Mouse (Mus musculus): ENCODE results near the gene Mansc4. TPM values are rescaled to one million over a fixed set of nuclear protein-coding genes. Genes with fewer than 3 reads are reported as not detected.

The Mansc4 gene
- polyA plus RNA-seq (2014; fragmentation: Nextera tagmentation; extraction: Ambion mirVana), result 2.6 and 3.0 TPM in 2 replicates

DNA sequence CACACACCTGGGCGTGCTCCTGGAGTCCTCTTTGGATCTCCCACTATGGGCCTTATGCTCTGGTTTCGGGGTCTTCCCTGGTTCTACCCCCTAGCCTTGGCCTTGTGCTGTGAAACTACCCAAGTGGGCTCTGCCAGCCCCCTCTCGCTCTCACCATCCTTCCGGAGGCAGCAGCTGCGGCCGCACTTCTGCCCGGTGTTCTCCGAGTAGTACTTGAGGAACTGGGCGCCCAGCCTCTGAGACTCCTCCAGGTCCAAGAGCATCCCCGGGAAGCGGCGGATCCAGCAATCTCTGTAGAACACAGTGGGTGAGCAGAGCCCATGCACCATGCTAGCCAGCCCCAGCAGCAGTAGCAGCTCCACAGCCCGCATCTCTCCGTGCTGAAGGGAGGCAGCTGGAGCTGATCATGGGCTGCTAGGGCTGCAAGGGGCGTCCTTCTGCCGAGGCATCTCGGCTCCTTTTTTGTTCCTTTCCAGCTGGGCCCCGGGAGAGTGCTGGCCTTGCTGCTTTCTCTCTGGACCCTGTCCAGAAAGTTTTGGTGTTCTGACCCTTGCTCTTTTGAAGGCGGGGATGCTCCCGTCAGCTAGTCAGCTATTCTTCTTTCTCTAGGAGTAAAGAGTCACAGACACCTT lies at the start of gene Mansc4:
Gene Mansc4, minus strand, starts transcription at position 439 of the 632 bp plus-strand sequence.
- H3K9me3 ChIP-seq (ENCODE audit: control insufficient read depth, low read length), result no peaks in the 10 kb centered on the region
- H3K27ac ChIP-seq (ENCODE audit: low read depth), result peak within 1 kb of the TSS; percentile 59
- H3K27me3 ChIP-seq (replicated peaks; ENCODE audit: control insufficient read depth, insufficient read depth, low read length), result no peaks in the 10 kb centered on the region
- H3K9ac ChIP-seq (ENCODE audit: low read length), result peak within 1 kb of the TSS; percentile 30; the same call in 1 of the 2 replicates
- DNase-seq (ENCODE audit: low spot score), result peak; percentile 69
- H3K36me3 ChIP-seq (ENCODE audit: control insufficient read depth, insufficient read depth, low read length), result no peaks in the 10 kb centered on the region
- H3K4me2 ChIP-seq (ENCODE audit: low read length), result peak within 1 kb of the TSS; percentile 50
- H3K4me1 ChIP-seq (replicated peaks; ENCODE audit: control insufficient read depth, insufficient read depth, low read length), result peaks cover 17% of the 10 kb centered on the region
- WGBS, result 9% methylated on average over 20 of the region's 20 CpGs
- no peak for ATAC-seq (replicated peaks; ENCODE audit: low FRiP score, low TSS enrichment, low read depth)
- H3K4me3 ChIP-seq (ENCODE audit: low read depth, low read length), result peak within 1 kb of the TSS; percentile 17

DNA sequence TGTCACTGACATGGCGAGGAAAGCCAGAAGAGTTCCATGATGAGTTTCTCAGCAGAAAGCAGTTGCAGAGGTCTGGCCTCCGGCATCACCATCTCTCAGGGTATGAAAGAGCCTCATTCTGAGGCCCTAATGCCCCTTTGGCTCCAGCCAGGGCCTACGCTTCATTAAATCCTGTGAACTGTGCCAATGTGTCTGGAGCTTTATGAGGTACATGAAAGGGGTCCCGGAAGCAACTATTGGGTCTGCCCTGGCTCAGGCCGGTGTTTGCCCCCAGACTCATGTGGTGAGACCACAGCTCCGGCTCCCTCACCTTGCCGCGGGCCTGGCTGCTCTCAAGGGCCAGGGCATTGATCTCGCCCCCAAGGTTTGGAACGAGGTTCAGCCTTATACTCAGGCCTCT lies 40.4 kb upstream of the Mansc4 start:
- Histone ChIP-seq H3K4me3 (ENCODE audit: low read depth, low read length) (no peak overlapping the region), H3K36me3 (ENCODE audit: control insufficient read depth, insufficient read depth, low read length) (no peaks in the 10 kb centered on the region), H3K4me2 (ENCODE audit: low read length) (no peak overlapping the region), H3K9me3 (ENCODE audit: control insufficient read depth, low read length) (no peaks in the 10 kb centered on the region), H3K9ac (ENCODE audit: low read length) (no peak overlapping the region), H3K27ac (ENCODE audit: low read depth) (no peak overlapping the region), H3K4me1 (replicated peaks; ENCODE audit: control insufficient read depth, insufficient read depth, low read length) (no peaks in the 10 kb centered on the region), H3K27me3 (replicated peaks; ENCODE audit: control insufficient read depth, insufficient read depth, low read length) (no peaks in the 10 kb centered on the region)
- 92% methylated on average over 10 of the region's 10 CpGs for WGBS
- no peak for ATAC-seq (replicated peaks; ENCODE audit: low FRiP score, low TSS enrichment, low read depth)
- DNase-seq (ENCODE audit: low spot score), result no peak

DNA sequence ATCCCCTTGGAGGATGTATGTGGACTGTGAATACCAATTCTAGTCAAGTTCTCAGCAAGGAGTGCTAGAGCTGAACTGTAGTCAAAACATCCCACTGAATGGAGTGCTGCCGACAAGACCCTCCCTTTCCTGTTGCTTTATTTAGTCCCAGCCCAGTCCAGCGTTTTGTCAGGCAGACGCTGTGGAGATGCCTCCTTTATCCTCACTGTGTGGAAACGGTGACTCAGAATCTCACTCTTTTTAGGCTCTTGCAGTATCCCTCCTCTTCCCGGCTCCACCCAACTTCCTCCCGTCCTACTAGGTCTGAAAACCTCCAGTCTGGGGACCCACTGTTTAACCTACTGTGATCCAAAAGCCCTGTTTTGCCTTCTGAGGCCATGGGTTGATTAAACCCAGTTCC lies 34.5 kb upstream of the Mansc4 start:
- Histone ChIP-seq H3K4me3 (ENCODE audit: low read depth, low read length) (no peak overlapping the region), H3K4me2 (ENCODE audit: low read length) (no peak overlapping the region), H3K36me3 (ENCODE audit: control insufficient read depth, insufficient read depth, low read length) (no peaks in the 10 kb centered on the region), H3K27me3 (replicated peaks; ENCODE audit: control insufficient read depth, insufficient read depth, low read length) (no peaks in the 10 kb centered on the region), H3K27ac (ENCODE audit: low read depth) (no peak overlapping the region), H3K9ac (ENCODE audit: low read length) (no peak overlapping the region), H3K9me3 (ENCODE audit: control insufficient read depth, low read length) (no peaks in the 10 kb centered on the region), H3K4me1 (replicated peaks; ENCODE audit: control insufficient read depth, insufficient read depth, low read length) (no peaks in the 10 kb centered on the region)
- ATAC-seq (replicated peaks; ENCODE audit: low FRiP score, low TSS enrichment, low read depth) (no peak), DNase-seq (ENCODE audit: low spot score) (no peak)
- WGBS, result 39% methylated on average over 6 of the region's 6 CpGs

DNA sequence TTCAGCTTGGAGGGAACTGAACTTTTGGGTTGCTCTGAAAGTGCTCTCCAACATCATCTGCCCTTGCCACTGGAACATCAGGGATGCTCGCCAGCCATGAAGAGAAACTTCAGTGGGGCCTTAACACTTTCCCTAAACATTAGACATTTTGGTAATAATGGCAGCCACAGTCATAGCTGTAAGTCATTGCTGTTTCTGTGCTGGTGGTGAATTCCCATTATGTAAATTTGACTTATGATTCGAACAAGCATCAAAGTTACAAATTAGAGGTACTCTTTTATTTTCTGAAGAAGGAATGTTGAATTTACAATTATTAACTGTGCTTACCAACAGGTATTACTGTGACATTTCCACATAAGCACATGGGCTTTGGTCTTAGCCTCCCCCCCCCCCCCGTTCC lies 31.4 kb upstream of the Mansc4 start:
- Histone ChIP-seq H3K27ac (ENCODE audit: low read depth) (no peak overlapping the region), H3K9me3 (ENCODE audit: control insufficient read depth, low read length) (no peaks in the 10 kb centered on the region), H3K36me3 (ENCODE audit: control insufficient read depth, insufficient read depth, low read length) (no peaks in the 10 kb centered on the region), H3K9ac (ENCODE audit: low read length) (no peak overlapping the region), H3K4me2 (ENCODE audit: low read length) (no peak overlapping the region), H3K4me1 (replicated peaks; ENCODE audit: control insufficient read depth, insufficient read depth, low read length) (no peaks in the 10 kb centered on the region), H3K27me3 (replicated peaks; ENCODE audit: control insufficient read depth, insufficient read depth, low read length) (no peaks in the 10 kb centered on the region), H3K4me3 (ENCODE audit: low read depth, low read length) (no peak overlapping the region)
- no peak for DNase-seq (ENCODE audit: low spot score)
- ATAC-seq (replicated peaks; ENCODE audit: low FRiP score, low TSS enrichment, low read depth), result no peak
- WGBS, result 82% methylated on average over 3 of the region's 3 CpGs

DNA sequence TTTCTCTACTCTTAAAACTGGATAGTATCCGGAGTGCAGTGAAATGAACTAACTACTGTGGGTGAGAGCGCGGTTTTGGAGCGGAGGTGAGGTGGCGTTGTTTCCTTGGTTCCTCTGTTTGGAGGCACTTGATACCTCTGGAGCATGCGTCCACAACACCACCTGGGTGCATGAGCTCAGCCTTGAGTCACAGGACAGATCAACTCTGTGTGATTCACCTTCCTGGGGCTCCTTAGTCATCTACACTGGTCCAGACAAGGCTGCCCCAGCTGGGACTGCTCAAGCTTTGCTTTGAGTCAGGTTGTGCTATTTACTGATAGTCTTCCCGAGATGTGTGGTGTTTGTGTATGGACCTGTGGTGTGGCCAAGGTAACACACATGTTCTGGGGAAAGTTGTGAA lies 30.9 kb upstream of the Mansc4 start:
- Histone ChIP-seq H3K4me3 (ENCODE audit: low read depth, low read length) (no peak overlapping the region), H3K9ac (ENCODE audit: low read length) (no peak overlapping the region), H3K27ac (ENCODE audit: low read depth) (no peak overlapping the region), H3K4me2 (ENCODE audit: low read length) (no peak overlapping the region), H3K4me1 (replicated peaks; ENCODE audit: control insufficient read depth, insufficient read depth, low read length) (no peaks in the 10 kb centered on the region), H3K36me3 (ENCODE audit: control insufficient read depth, insufficient read depth, low read length) (no peaks in the 10 kb centered on the region), H3K9me3 (ENCODE audit: control insufficient read depth, low read length) (no peaks in the 10 kb centered on the region), H3K27me3 (replicated peaks; ENCODE audit: control insufficient read depth, insufficient read depth, low read length) (no peaks in the 10 kb centered on the region)
- WGBS, result 97% methylated on average over 7 of the region's 7 CpGs
- DNase-seq (ENCODE audit: low spot score), result no peak
- ATAC-seq (replicated peaks; ENCODE audit: low FRiP score, low TSS enrichment, low read depth), result no peak

DNA sequence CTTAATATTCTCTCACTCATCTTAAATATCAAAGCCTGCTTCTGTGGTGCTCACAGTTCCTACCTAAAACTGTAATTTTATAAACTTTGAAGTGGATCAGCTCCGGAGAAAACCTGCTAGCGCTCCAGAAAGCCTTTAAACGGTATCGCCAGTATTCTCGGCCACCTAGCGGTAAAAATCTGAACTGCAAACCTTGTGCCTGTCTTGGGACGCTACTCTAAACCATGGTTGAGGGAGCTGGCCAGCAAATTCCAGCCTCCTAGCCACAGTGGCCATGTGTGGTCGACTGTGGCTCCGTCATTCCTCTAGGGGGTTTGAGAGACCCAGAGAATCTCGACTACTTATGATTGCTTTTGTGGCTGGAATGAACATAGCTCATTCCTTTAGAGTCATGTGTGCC lies 29.7 kb upstream of the Mansc4 start:
- Histone ChIP-seq H3K9me3 (ENCODE audit: control insufficient read depth, low read length) (no peaks in the 10 kb centered on the region), H3K27ac (ENCODE audit: low read depth) (no peak overlapping the region), H3K9ac (ENCODE audit: low read length) (no peak overlapping the region), H3K36me3 (ENCODE audit: control insufficient read depth, insufficient read depth, low read length) (peaks cover 9% of the 10 kb centered on the region; the same call in 1 of the 2 replicates), H3K4me3 (ENCODE audit: low read depth, low read length) (no peak overlapping the region), H3K4me2 (ENCODE audit: low read length) (no peak overlapping the region), H3K27me3 (replicated peaks; ENCODE audit: control insufficient read depth, insufficient read depth, low read length) (no peaks in the 10 kb centered on the region), H3K4me1 (replicated peaks; ENCODE audit: control insufficient read depth, insufficient read depth, low read length) (no peaks in the 10 kb centered on the region)
- ATAC-seq (replicated peaks; ENCODE audit: low FRiP score, low TSS enrichment, low read depth) (no peak), DNase-seq (ENCODE audit: low spot score) (peak; percentile 95)
- WGBS, result 7% methylated on average over 10 of the region's 10 CpGs

DNA sequence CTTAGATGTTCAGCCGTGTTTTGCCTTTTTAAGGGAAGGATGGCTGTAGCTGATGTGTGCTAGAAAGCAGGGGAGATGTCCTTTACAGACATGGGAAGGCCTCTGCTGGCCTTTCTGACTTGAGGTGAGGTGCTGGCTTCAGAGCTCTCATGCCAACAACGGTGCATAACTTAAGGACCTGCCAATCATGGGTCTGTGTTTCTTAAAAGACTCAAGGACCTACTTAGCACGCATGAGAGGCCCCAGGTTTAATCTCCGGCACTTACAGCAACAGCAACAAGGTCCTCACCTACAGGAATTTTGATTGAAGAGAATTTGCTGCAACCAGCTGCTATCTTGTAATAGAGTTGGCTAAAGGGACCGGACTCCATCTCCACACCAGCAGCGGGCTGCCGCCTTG lies 22.5 kb upstream of the Mansc4 start:
- Histone ChIP-seq H3K36me3 (ENCODE audit: control insufficient read depth, insufficient read depth, low read length) (peaks cover 52% of the 10 kb centered on the region), H3K4me2 (ENCODE audit: low read length) (no peak overlapping the region)
- no peak for DNase-seq (ENCODE audit: low spot score)

DNA sequence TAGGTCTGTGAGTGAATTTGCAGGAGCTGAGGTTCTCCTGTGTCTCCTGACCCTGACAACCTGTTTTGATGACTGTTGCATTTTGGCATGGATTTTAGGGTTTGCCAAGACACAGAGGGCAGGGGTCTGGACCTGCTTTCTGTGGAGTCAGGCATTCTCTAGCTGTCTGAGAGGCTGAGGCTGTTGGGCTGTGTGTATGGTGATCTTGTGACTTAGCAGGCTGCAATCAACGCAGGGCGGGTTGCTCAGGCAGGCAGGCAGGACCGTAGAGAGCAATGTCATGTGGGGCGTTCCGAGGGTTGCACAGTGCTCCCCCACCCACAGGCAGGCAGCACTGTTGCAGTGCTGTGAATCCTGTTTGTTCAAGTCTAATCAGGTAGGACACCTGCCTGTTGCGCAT lies 19.9 kb upstream of the Mansc4 start:
- H3K27me3 ChIP-seq (replicated peaks; ENCODE audit: control insufficient read depth, insufficient read depth, low read length), result no peaks in the 10 kb centered on the region
- no peak overlapping the region for H3K4me3 ChIP-seq (ENCODE audit: low read depth, low read length)
- H3K4me1 ChIP-seq (replicated peaks; ENCODE audit: control insufficient read depth, insufficient read depth, low read length), result no peaks in the 10 kb centered on the region
- H3K36me3 ChIP-seq (ENCODE audit: control insufficient read depth, insufficient read depth, low read length), result peaks cover 62% of the 10 kb centered on the region
- ATAC-seq (replicated peaks; ENCODE audit: low FRiP score, low TSS enrichment, low read depth), result no peak
- H3K9ac ChIP-seq (ENCODE audit: low read length), result no peak overlapping the region
- DNase-seq (ENCODE audit: low spot score), result no peak
- WGBS, result 96% methylated on average over 6 of the region's 6 CpGs
- H3K9me3 ChIP-seq (ENCODE audit: control insufficient read depth, low read length), result no peaks in the 10 kb centered on the region
- no peak overlapping the region for H3K27ac ChIP-seq (ENCODE audit: low read depth)
- H3K4me2 ChIP-seq (ENCODE audit: low read length), result no peak overlapping the region

More for the DNA sequence above, 22.5 kb upstream of the Mansc4 start:
- H3K4me1 ChIP-seq (replicated peaks; ENCODE audit: control insufficient read depth, insufficient read depth, low read length), result no peaks in the 10 kb centered on the region
- no peak for ATAC-seq (replicated peaks; ENCODE audit: low FRiP score, low TSS enrichment, low read depth)
- no peaks in the 10 kb centered on the region for H3K27me3 ChIP-seq (replicated peaks; ENCODE audit: control insufficient read depth, insufficient read depth, low read length)
- no peaks in the 10 kb centered on the region for H3K9me3 ChIP-seq (ENCODE audit: control insufficient read depth, low read length)
- no peak overlapping the region for H3K9ac ChIP-seq (ENCODE audit: low read length)
- WGBS, result 88% methylated on average over 7 of the region's 7 CpGs
- H3K27ac ChIP-seq (ENCODE audit: low read depth), result no peak overlapping the region
- H3K4me3 ChIP-seq (ENCODE audit: low read depth, low read length), result no peak overlapping the region

DNA sequence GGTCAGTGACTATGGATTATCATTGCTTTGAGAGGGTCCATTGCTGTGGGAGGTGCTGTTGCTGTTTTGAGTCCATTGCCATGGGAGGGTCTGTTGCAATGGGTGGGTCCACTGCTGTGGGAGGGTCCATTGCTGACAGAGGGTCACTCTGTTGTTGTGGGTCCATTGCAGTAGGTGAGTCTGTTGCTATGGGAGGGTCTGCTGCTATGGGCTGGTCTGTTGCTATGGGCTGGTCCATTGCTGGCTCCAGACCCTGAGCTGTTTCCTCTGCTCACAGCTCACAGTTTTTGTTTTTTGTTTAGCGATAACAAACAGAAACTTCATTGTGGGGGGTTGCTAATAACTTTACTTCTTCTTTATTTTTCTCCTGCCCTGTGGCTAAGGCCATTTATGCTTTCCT lies 18.7 kb upstream of the Mansc4 start:
- Histone ChIP-seq H3K27me3 (replicated peaks; ENCODE audit: control insufficient read depth, insufficient read depth, low read length) (no peaks in the 10 kb centered on the region), H3K4me2 (ENCODE audit: low read length) (no peak overlapping the region), H3K27ac (ENCODE audit: low read depth) (no peak overlapping the region), H3K36me3 (ENCODE audit: control insufficient read depth, insufficient read depth, low read length) (peaks cover 60% of the 10 kb centered on the region), H3K4me1 (replicated peaks; ENCODE audit: control insufficient read depth, insufficient read depth, low read length) (no peaks in the 10 kb centered on the region), H3K9me3 (ENCODE audit: control insufficient read depth, low read length) (no peaks in the 10 kb centered on the region), H3K9ac (ENCODE audit: low read length) (no peak overlapping the region), H3K4me3 (ENCODE audit: low read depth, low read length) (no peak overlapping the region)
- ATAC-seq (replicated peaks; ENCODE audit: low FRiP score, low TSS enrichment, low read depth), result no peak
- no peak for DNase-seq (ENCODE audit: low spot score)
- WGBS, result 100% methylated on average over 1 of the region's 1 CpGs

Data from intestine, embryonic 14.5 days (tissue).